In genomic region chr14:55370384-55370783, GRCm38 (mm10) we compare ENCODE assay signal across 17 mouse cellular contexts.
A peak's percentile ranks its signal among the peaks of the same experiment; 100 is the strongest.
DNase-seq lines count a peak whose midpoint lies in the region; ATAC-seq lines count a peak whose summit lies in the region.
"Had no signal": no experiment of that assay in that cellular context is flagged by ENCODE, and none has a peak within 500 bp of the region (broad histone marks: within the 10 kb centered on the region; RNA-seq: fewer than 3 reads in every experiment).

No protein-coding gene starts in this region.

- peak; percentile 17 to 42; a peak in 1 of 4 replicates for ATAC-seq in hematopoietic stem cell, adult 5-6 weeks (replicated peaks in 1 of 2; ENCODE audit: insufficient read depth in 1 of 2, low FRiP score in 2 of 2, low TSS enrichment in 1 of 2, low read depth in 1 of 2, poor library complexity in 2 of 2, severe bottlenecking in 2 of 2)
- ATAC-seq in cerebellum, adult (ENCODE audit: insufficient number of reproducible peaks, low FRiP score, low TSS enrichment): no peak
- ATAC-seq: activated CD4-positive, CD25-positive, alpha-beta regulatory T cell, adult 4 months; forebrain, embryonic 14.5 days; hindbrain, embryonic 16.5 days; inflammation-experienced regulatory T-cells, adult 6 months had no signal

- DNase-seq in 416B (ENCODE audit: low read depth): peak; percentile 24
- DNase-seq in CD4-positive helper T cell, adult 2 months (ENCODE audit: low read depth, low spot score): peak; percentile 6
- peak; percentile 49 to 61 for DNase-seq in natural killer cell, adult 2 months (ENCODE audit: low spot score in 2 of 2)
- no peak for DNase-seq in spleen, adult 12 weeks (ENCODE audit: low spot score)
- DNase-seq: adrenal gland, postnatal 14 days; B cell, adult 2 months; cerebellum, adult 18-20 months; cerebellum, adult 9-11 months; embryo, embryonic 11 days; gastrocnemius, postnatal 10 days; heart, postnatal 36 days had no signal
